Mouse (Mus musculus): Measurements from ENCODE around the gene Mier3. TPM values are rescaled to one million over a fixed set of nuclear protein-coding genes. Genes with fewer than 3 reads are reported as not detected.

The Mier3 gene
- total RNA-seq, 2 experiments from 2014 or later: 45.5 to 51.0 TPM

GRCm38 (mm10) chr13:111756986-111757385, 76.2 kb downstream of the Mier3 start:
- no peak for ATAC-seq (replicated peaks; ENCODE audit: low FRiP score, low TSS enrichment, poor library complexity, severe bottlenecking)

- no peak for ATAC-seq (replicated peaks; ENCODE audit: low FRiP score, low TSS enrichment, poor library complexity, severe bottlenecking)
Measured at GRCm38 (mm10) chr13:111762526-111762925, 81.7 kb downstream of the Mier3 start.

Other genes with a start within 250 kb of the Mier3 start
- 86.5 and 102 TPM in 2 replicates for gene Gpbp1, start 190.9 kb upstream of the Mier3 start, total RNA-seq (2014; fragmentation: Nextera tagmentation)
- gene Gpbp1, start 190.9 kb upstream of the Mier3 start, total RNA-seq (2017): 210 and 245 TPM in 2 replicates
- 0.24 and 2.2 TPM in 2 replicates for gene Gm49496, start 131.0 kb upstream of the Mier3 start, total RNA-seq (2014; fragmentation: Nextera tagmentation)
- gene Gm49496, start 131.0 kb upstream of the Mier3 start, total RNA-seq (2017): 0.38 and 1.5 TPM in 2 replicates
- not detected in 2 replicates for gene Gm10198, start 88.2 kb upstream of the Mier3 start, total RNA-seq (2014; fragmentation: Nextera tagmentation)
- gene Gm10198, start 88.2 kb upstream of the Mier3 start, total RNA-seq (2017): not detected in 2 replicates
- gene Map3k1, start 128.0 kb downstream of the Mier3 start, total RNA-seq (2014; fragmentation: Nextera tagmentation): 12.2 and 13.6 TPM in 2 replicates
- 10.7 and 36.0 TPM in 2 replicates for gene Map3k1, start 128.0 kb downstream of the Mier3 start, total RNA-seq (2017)